Mouse (Mus musculus) brown adipose tissue, adult 24 weeks (tissue): Measurements from ENCODE around the gene Letm1. TPM values are rescaled to one million over a fixed set of nuclear protein-coding genes. Genes with fewer than 3 reads are reported as not detected.

Source experiments
- H3K27ac ChIP-seq: fragments of 200-500 bp; replicated peaks from 2 replicates; pipeline ENCODE4 v1.5.1; 2012; ENCODE audit warnings: low read depth, mild to moderate bottlenecking, low read length
- H3K4me1 ChIP-seq: fragments of 200-500 bp; 2 replicates; pipeline ENCODE4 v1.6.1; 2012; ENCODE audit warnings: low read length, mixed read lengths; ENCODE audit not compliant: control insufficient read depth, insufficient read depth, insufficient read length
- H3K4me3 ChIP-seq: fragments of 200-500 bp; 2 replicates; pipeline ENCODE4 v1.5.1; 2012; ENCODE audit warnings: low read depth, mild to moderate bottlenecking, low read length, moderate library complexity; ENCODE audit not compliant: insufficient read depth
- polyA plus RNA-seq: library from polyadenylated mRNA; stranded (reverse); fragments of >200 nt; gene quantifications from 2 replicates; pipeline ENCODE4 v1.2.4, GENCODE M21; 2012; ENCODE audit not compliant: missing spikeins, insufficient read depth, insufficient read length

Gene Letm1
- polyA plus RNA-seq, 1 experiment, result 124 TPM

GRCm38 (mm10) chr5:33803337-33803736 is 20.7 kb upstream of the Letm1 start:
- H3K4me3 ChIP-seq, result no peak overlapping the region
- H3K4me1 ChIP-seq, result no peaks in the 10 kb centered on the region
- no peak overlapping the region for H3K27ac ChIP-seq

GRCm38 (mm10) chr5:33791912-33792643 is 9.5 kb upstream of the Letm1 start:
- Histone ChIP-seq H3K27ac (0 out of 2 replicates have a peak overlapping the region, but pooled peaks have one; percentile 14), H3K4me1 (no peaks in the 10 kb centered on the region), H3K4me3 (no peak overlapping the region)

DNA sequence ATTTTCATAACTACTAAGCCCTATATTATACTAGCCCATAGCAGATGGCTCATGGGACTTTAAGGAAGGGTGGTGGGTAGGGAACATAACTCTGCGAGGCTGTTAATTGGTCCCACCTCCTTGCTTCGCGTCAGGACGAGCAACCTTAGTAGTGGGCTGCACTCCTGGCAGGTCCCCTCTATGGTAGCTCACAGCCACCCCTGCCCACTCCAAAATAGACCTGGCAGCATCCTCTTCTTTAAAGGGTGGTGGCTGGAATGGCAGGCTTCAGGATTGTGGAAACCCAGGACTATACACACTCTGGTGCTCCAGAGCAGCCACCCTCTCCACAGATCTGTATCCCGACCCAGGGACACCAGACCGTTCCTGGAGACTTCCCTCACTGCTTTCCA is 378 bp upstream of the Letm1 start:
- Histone ChIP-seq H3K4me3 (peak overlapping the region; percentile 91), H3K4me1 (peaks cover 16% of the 10 kb centered on the region; the same call in 1 of the 2 replicates), H3K27ac (0 out of 2 replicates have a peak overlapping the region, but pooled peaks have one; percentile 20)

DNA sequence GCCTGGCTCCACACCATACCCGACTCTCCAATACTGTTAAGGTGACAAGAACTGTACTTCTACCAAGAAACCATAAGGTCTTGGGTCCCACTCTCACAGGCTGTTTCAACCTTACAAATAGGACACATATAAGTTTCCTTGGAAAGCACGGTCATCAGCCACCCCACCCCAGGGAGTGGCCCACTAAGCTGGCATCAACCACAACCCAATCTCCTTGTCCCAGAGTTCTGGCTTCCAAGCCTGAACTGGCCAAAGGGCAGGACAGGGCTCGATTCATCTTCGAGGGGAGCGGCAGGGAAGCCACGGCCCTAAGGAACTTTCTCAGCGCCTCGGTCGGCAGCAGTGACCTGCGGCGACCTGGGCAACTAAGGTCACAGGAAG is 663 bp downstream of the Letm1 start:
- H3K4me3 ChIP-seq, result peak overlapping the region; percentile 91
- H3K27ac ChIP-seq, result peak overlapping the region; percentile 71
- peaks cover 16% of the 10 kb centered on the region; the same call in 1 of the 2 replicates for H3K4me1 ChIP-seq

DNA sequence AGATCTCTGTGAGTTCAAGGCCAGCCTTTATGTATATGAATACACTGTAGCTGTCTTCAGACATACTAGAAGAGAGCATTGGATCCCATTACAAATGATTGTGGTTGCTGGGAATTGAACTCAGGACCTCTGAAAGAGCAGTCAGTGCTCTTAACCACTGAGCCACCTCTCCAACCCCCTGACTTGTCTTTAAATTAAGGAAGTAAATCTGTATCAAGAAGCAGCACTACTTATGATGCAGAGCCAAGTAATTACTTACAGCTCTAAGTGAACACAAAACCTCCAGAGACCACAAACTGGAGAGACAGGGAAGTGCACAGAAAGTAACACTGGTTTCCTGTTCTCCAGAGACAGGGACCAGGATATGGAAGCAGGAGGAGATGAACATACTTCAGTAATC is 5.4 kb downstream of the Letm1 start:
- peaks cover 16% of the 10 kb centered on the region; the same call in 1 of the 2 replicates for H3K4me1 ChIP-seq
- no peak overlapping the region for H3K4me3 ChIP-seq
- H3K27ac ChIP-seq, result no peak overlapping the region

GRCm38 (mm10) chr5:33743481-33743880 is 39.1 kb downstream of the Letm1 start:
- Histone ChIP-seq H3K4me3 (no peak overlapping the region), H3K27ac (no peak overlapping the region), H3K4me1 (no peaks in the 10 kb centered on the region)

DNA sequence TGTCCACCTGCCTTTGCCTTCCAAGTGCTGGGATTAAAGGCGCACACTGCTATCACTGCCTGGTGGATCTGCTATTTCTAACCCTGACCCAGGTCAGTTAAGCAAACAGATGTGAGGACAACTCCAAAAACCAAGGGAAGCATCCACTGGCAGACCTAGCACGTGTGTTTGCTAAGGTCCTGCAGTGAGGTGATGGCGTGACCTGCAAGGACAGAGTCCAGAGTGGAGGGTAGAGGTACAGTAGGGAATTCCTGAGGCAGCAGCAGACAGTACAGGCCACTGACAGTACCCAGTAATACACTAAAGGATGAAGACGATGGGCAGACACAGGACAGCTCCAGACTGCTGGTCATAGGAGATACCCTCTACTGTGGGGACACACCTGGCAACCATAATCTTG is 42.1 kb downstream of the Letm1 start:
- no peak overlapping the region for H3K27ac ChIP-seq
- no peaks in the 10 kb centered on the region for H3K4me1 ChIP-seq
- no peak overlapping the region for H3K4me3 ChIP-seq

- Histone ChIP-seq H3K4me3 (no peak overlapping the region), H3K27ac (no peak overlapping the region), H3K4me1 (no peaks in the 10 kb centered on the region)
These were observed 44.3 kb downstream of the Letm1 start for GRCm38 (mm10) chr5:33738341-33738740.

DNA sequence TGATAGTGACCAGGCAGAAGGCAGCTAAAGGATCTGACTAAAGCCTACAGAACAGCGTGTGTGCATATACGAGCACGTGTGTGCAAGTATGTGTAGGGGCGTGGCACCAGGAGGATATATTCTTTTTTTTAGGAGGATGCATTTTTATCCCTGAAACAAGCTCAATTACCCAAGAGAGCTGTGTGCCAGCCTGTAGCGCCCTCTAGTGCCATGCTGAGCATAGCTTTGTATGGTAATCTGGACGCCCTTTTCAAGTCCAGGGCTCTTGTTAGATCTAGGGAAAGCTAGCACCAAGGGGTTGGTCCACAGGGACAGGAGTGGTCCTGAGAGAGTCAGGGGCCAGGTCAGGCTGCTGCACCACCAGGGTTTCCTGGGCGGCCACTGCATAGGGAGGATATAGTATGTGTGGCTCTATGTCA is 44.7 kb downstream of the Letm1 start:
- Histone ChIP-seq H3K27ac (no peak overlapping the region), H3K4me3 (no peak overlapping the region), H3K4me1 (no peaks in the 10 kb centered on the region)

GRCm38 (mm10) chr5:33736230-33736629 is 46.4 kb downstream of the Letm1 start:
- Histone ChIP-seq H3K4me3 (no peak overlapping the region), H3K4me1 (no peaks in the 10 kb centered on the region), H3K27ac (no peak overlapping the region)

DNA sequence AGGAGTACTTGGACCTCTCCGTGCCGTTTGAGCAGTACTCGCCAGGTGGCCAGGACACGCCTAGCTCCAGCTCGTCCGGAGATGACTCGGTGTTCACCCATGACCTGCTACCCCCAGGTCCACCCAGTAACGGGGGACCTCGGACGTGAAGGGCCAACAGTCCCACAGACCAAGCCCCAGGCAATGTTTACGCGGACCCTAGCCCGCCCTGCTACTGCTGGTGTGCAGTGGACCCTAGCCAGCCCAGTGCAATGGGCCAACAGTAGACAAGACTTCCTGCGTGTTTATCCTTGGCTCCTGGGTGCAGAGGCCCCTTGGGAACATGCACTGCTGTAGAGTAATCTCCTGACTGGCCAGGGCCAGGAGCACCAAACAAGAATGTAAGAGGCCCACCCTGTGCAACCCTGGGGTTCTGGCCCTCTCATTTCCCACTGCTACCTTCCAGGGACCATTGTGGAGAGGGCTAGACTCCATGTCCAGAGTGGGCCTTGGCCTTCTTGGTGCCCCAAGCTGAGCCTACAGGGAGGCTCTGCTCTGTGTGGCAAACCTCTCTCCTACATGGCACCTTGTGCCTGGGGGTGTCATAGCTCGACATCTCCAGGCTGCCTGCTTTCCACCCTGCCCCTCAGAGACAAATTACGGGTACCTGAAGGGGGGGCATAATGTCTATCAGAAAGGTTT is 47.1 kb downstream of the Letm1 start:
- no peak overlapping the region for H3K27ac ChIP-seq

GRCm38 (mm10) chr5:33733837-33734236 is 48.8 kb downstream of the Letm1 start:
- Histone ChIP-seq H3K4me3 (no peak overlapping the region), H3K27ac (no peak overlapping the region), H3K4me1 (no peaks in the 10 kb centered on the region)

More for the DNA sequence above, 47.1 kb downstream of the Letm1 start:
- no peaks in the 10 kb centered on the region for H3K4me1 ChIP-seq
- no peak overlapping the region for H3K4me3 ChIP-seq

- no peaks in the 10 kb centered on the region for H3K4me1 ChIP-seq
- H3K4me3 ChIP-seq, result no peak overlapping the region
- no peak overlapping the region for H3K27ac ChIP-seq
These were observed 51.6 kb downstream of the Letm1 start for GRCm38 (mm10) chr5:33731051-33731450.

- Histone ChIP-seq H3K4me1 (no peaks in the 10 kb centered on the region), H3K4me3 (no peak overlapping the region), H3K27ac (no peak overlapping the region)
These were observed 52.1 kb downstream of the Letm1 start for GRCm38 (mm10) chr5:33730516-33730915.

DNA sequence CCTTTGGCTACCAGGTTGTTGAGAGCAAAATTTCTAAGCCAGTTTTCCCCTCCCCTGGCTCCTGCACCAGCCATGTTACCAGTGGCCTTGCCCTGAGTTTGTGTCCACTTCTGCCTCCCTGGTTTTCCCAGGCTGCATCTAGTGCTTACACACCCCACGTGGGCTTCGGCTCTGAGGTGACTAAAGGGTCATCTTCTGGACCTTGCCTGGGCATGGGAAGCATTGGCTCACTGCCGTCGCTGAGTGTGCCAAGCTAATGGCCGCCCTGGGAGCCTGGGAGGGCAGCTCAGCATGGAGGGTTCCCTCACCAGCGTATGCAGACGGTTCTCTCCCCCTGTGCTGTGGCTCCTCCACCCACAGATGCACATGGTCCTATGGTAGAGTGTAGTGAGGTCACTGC is 53.8 kb downstream of the Letm1 start:
- Histone ChIP-seq H3K4me1 (no peaks in the 10 kb centered on the region), H3K4me3 (no peak overlapping the region), H3K27ac (no peak overlapping the region)

DNA sequence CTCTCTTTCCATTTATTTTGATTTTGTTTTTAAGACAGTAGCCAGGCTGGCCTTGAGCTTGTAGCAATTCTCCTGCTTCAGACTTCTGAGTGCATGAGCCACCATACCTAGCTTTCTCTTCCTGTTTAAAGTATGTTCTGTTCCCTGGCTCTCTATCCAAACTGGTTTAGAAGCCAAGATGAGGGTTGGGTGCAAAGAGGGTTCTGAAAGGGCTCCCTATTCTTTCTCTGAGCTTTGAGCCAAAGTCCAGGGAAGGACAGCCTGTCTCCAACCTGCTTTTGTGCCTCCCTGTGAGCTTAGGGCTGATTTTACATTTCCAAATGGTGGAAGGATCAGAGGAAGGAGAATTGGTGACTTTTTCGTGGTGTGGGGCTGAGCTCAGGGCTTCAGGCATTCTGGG is 55.7 kb downstream of the Letm1 start:
- peaks cover 4% of the 10 kb centered on the region; the same call in 1 of the 2 replicates for H3K4me1 ChIP-seq
- no peak overlapping the region for H3K27ac ChIP-seq
- H3K4me3 ChIP-seq, result no peak overlapping the region
